In genomic region chr5:120776801-120777200, GRCm38 (mm10) we compare ENCODE assay signal across 32 mouse cellular contexts. TPM values are rescaled to one million over a fixed set of nuclear protein-coding genes. Genes with fewer than 3 reads are reported as not detected.
A peak's percentile ranks its signal among the peaks of the same experiment; 100 is the strongest.
DNase-seq lines count a peak whose midpoint lies in the region; ATAC-seq and TF ChIP-seq lines count a peak whose summit lies in the region.
"Had no signal": no experiment of that assay in that cellular context is flagged by ENCODE, and none has a peak within 500 bp of the region (broad histone marks: within the 10 kb centered on the region; RNA-seq: fewer than 3 reads in every experiment).

No protein-coding gene starts in this region.

- no peak for TF ChIP-seq EP300 in liver, postnatal 0 days (IDR thresholded peaks at IDR 0.05; ENCODE audit: low read depth)

- H3K9ac ChIP-seq in liver, postnatal 0 days (replicated peaks): peak overlapping the region; percentile 71
- H3K9ac ChIP-seq: embryonic facial prominence, embryonic 12.5 days; forebrain, embryonic 13.5 days; heart, embryonic 15.5 days; hindbrain, embryonic 14.5 days; limb, embryonic 12.5 days; liver, embryonic 13.5 days; lung, embryonic 15.5 days; neural tube, embryonic 15.5 days had no signal

- no peak for ATAC-seq in liver, postnatal 0 days
- peak; percentile 49 for ATAC-seq in erythroblast, adult 5-6 weeks (replicated peaks; ENCODE audit: low FRiP score, poor library complexity, severe bottlenecking)
- ATAC-seq: forebrain, embryonic 13.5 days had no signal

- H3K27me3 ChIP-seq in liver, postnatal 0 days (ENCODE audit: insufficient read depth, low read length): no peaks in the 10 kb centered on the region
- H3K27me3 ChIP-seq in small intestine, adult 2 months (ENCODE audit: control insufficient read depth, insufficient read depth, low read length): no peaks in the 10 kb centered on the region
- H3K27me3 ChIP-seq: embryonic facial prominence, embryonic 12.5 days; forebrain, embryonic 13.5 days; heart, embryonic 15.5 days; limb, embryonic 12.5 days; liver, embryonic 13.5 days; lung, embryonic 15.5 days; neural tube, embryonic 15.5 days had no signal

- DNase-seq in liver, postnatal 0 days: peak; percentile 34
- no peak for DNase-seq in liver
- peak; percentile 32 for DNase-seq in CD4-positive helper T cell, adult 2 months (ENCODE audit: low read depth, low spot score)
- no peak for DNase-seq in layer of hippocampus, adult 18-20 months (ENCODE audit: low spot score in 2 of 2)
- DNase-seq in cerebellum, adult 9-11 months: no peak
- DNase-seq: adrenal gland, postnatal 14 days; cerebellum, postnatal 25 days; gastrocnemius, adult 2 months; heart, postnatal 36 days; kidney, adult 9 months; kidney, postnatal 14 days; layer of hippocampus, postnatal 36 days; liver, embryonic 13.5 days; right cerebral cortex, adult 18-20 months; thymus, adult 18-20 months had no signal

- no peak for TF ChIP-seq CTCF in liver, postnatal 0 days (IDR thresholded peaks at IDR 0.05; ENCODE audit: low read depth)
- TF ChIP-seq CTCF in small intestine, adult 2 months (IDR thresholded peaks at IDR 0.05; ENCODE audit: extremely low read depth, insufficient read length, insufficient replicate concordance, low read depth, low read length): no peak

- peaks cover 13% of the 10 kb centered on the region; the same call in 1 of the 2 replicates for H3K4me1 ChIP-seq in liver, postnatal 0 days (ENCODE audit: insufficient read depth)
- H3K4me1 ChIP-seq in small intestine, adult 2 months (ENCODE audit: control insufficient read depth, insufficient read depth, insufficient read length, low read length): peaks cover 20% of the 10 kb centered on the region
- H3K4me1 ChIP-seq: embryonic facial prominence, embryonic 12.5 days; forebrain, embryonic 13.5 days; limb, embryonic 12.5 days; lung, embryonic 15.5 days; neural tube, embryonic 15.5 days had no signal

- no peak for TF ChIP-seq POLR2A in small intestine, adult 2 months (IDR thresholded peaks at IDR 0.05; ENCODE audit: low read depth, low read length)

- H3K4me3 ChIP-seq in liver, postnatal 0 days (ENCODE audit: low read depth, low read length): peak overlapping the region; percentile 53
- peak overlapping the region; percentile 72 for H3K4me3 ChIP-seq in small intestine, adult 2 months (ENCODE audit: low read depth, low read length)
- H3K4me3 ChIP-seq: embryonic facial prominence, embryonic 12.5 days; erythroblast, embryonic 14.5 days; forebrain, embryonic 13.5 days; gastrocnemius, adult 2 months; heart, embryonic 15.5 days; limb, embryonic 12.5 days; liver, embryonic 13.5 days; lung, embryonic 15.5 days; neural tube, embryonic 15.5 days had no signal

- 50% methylated on average over 5 of the region's 5 CpGs for WGBS in liver, postnatal 0 days (ENCODE audit: insufficient replicate concordance)
- 52% methylated on average over 5 of the region's 5 CpGs for WGBS in small intestine, adult 2 months

- no peaks in the 10 kb centered on the region for H3K36me3 ChIP-seq in liver, postnatal 0 days (replicated peaks; ENCODE audit: insufficient read depth, low read length)
- no peaks in the 10 kb centered on the region for H3K36me3 ChIP-seq in small intestine, adult 2 months (ENCODE audit: control insufficient read depth, insufficient read depth, low read length)
- H3K36me3 ChIP-seq: embryonic facial prominence, embryonic 12.5 days; heart, embryonic 15.5 days; limb, embryonic 12.5 days; liver, embryonic 13.5 days; lung, embryonic 15.5 days; neural tube, embryonic 15.5 days had no signal

- peak overlapping the region; percentile 73; the same call in 1 of the 2 replicates for H3K27ac ChIP-seq in liver, postnatal 0 days (ENCODE audit: low read depth)
- H3K27ac ChIP-seq in small intestine, adult 2 months (ENCODE audit: insufficient read depth, low read depth, low read length): peak overlapping the region; percentile 91
- H3K27ac ChIP-seq: embryonic facial prominence, embryonic 12.5 days; forebrain, embryonic 13.5 days; gastrocnemius, adult 2 months; heart, embryonic 15.5 days; hindbrain, embryonic 14.5 days; limb, embryonic 12.5 days; liver, embryonic 13.5 days; lung, embryonic 15.5 days; neural tube, embryonic 15.5 days had no signal

- no peaks in the 10 kb centered on the region for H3K9me3 ChIP-seq in liver, postnatal 0 days (ENCODE audit: low read length)
- H3K9me3 ChIP-seq: embryonic facial prominence, embryonic 12.5 days; forebrain, embryonic 13.5 days; heart, embryonic 15.5 days; limb, embryonic 12.5 days; liver, embryonic 13.5 days; lung, embryonic 15.5 days; neural tube, embryonic 15.5 days had no signal

- peak overlapping the region; percentile 75 for H3K4me2 ChIP-seq in liver, postnatal 0 days (ENCODE audit: low read depth, low read length)
- H3K4me2 ChIP-seq: embryonic facial prominence, embryonic 12.5 days; forebrain, embryonic 13.5 days; heart, embryonic 15.5 days; hindbrain, embryonic 14.5 days; limb, embryonic 12.5 days; liver, embryonic 13.5 days; lung, embryonic 15.5 days; midbrain, embryonic 11.5 days; neural tube, embryonic 15.5 days had no signal

RNA-seq across cellular contexts. Expression of gene Oas3, which starts 0.7 kb away (rescaled TPM):
- polyA plus RNA-seq in liver, postnatal 0 days (2015; fragmentation: Nextera tagmentation; extraction: Ambion mirVana): 1.8 and 2.1 TPM in 2 replicates
- 67.2 and 98.2 TPM in 2 replicates for total RNA-seq in erythroblast, adult 5-6 weeks (2015; ENCODE audit: low replicate concordance)
- 75.8 and 76.4 TPM in 2 replicates for total RNA-seq in erythroblast, adult 5-6 weeks (2017; ENCODE audit: low replicate concordance)
- 9.6 and 94.5 TPM in 2 replicates for polyA plus RNA-seq in small intestine, adult 2 months (2012; rRNA removed)
- total RNA-seq in layer of hippocampus, adult 18-20 months (2021): not detected
- total RNA-seq: gastrocnemius, postnatal 4 days; layer of hippocampus, postnatal 36 days; left cerebral cortex, postnatal 14 days had no signal
- polyA plus RNA-seq: limb, embryonic 12.5 days had no signal

RNA-seq across cellular contexts. Expression of gene Oas1e, which starts 18.5 kb away (rescaled TPM):
- 0.15 and 0.20 TPM in 2 replicates for polyA plus RNA-seq in liver, postnatal 0 days (2015; fragmentation: Nextera tagmentation; extraction: Ambion mirVana)
- total RNA-seq in erythroblast, adult 5-6 weeks (2015; ENCODE audit: low replicate concordance): 4.2 TPM in 1 of 2 replicates, not detected in the other
- total RNA-seq in erythroblast, adult 5-6 weeks (2017; ENCODE audit: low replicate concordance): 1.4 and 3.9 TPM in 2 replicates
- polyA plus RNA-seq in small intestine, adult 2 months (2012; rRNA removed): 0.09 and 3.6 TPM in 2 replicates
- total RNA-seq in layer of hippocampus, adult 18-20 months (2021): not detected
- total RNA-seq: adrenal gland, postnatal 14 days; gastrocnemius, adult 2 months; gastrocnemius, postnatal 4 days; heart, postnatal 36 days; layer of hippocampus, adult 8-10 months; layer of hippocampus, postnatal 36 days; left cerebral cortex, postnatal 14 days had no signal
- polyA plus RNA-seq: embryonic facial prominence, embryonic 12.5 days; erythroblast, embryonic 14.5 days; forebrain, embryonic 13.5 days; frontal cortex, adult 2 months; intestine, embryonic 14.5 days; limb, embryonic 12.5 days; liver, embryonic 13.5 days; lung, embryonic 15.5 days; stomach, embryonic 16.5 days had no signal

RNA-seq across cellular contexts. Expression of gene Oas2, which starts 27.1 kb away (rescaled TPM):
- 0.83 and 1.1 TPM in 2 replicates for polyA plus RNA-seq in liver, postnatal 0 days (2015; fragmentation: Nextera tagmentation; extraction: Ambion mirVana)
- total RNA-seq in erythroblast, adult 5-6 weeks (2015; ENCODE audit: low replicate concordance): 10.2 and 17.9 TPM in 2 replicates
- 3.8 and 7.0 TPM in 2 replicates for total RNA-seq in erythroblast, adult 5-6 weeks (2017; ENCODE audit: low replicate concordance)
- 2.9 and 7.4 TPM in 2 replicates for polyA plus RNA-seq in small intestine, adult 2 months (2012; rRNA removed)
- under 1 TPM in 1 of 2 experiments, not detected in 1; 0.30 TPM for total RNA-seq in layer of hippocampus, adult 18-20 months (2021)
- polyA plus RNA-seq: erythroblast, embryonic 14.5 days had no signal

RNA-seq across cellular contexts. Expression of gene Oas1c, which starts 35.5 kb away (rescaled TPM):
- polyA plus RNA-seq in liver, postnatal 0 days (2015; fragmentation: Nextera tagmentation; extraction: Ambion mirVana): 0.58 and 0.60 TPM in 2 replicates
- total RNA-seq in erythroblast, adult 5-6 weeks (2015; ENCODE audit: low replicate concordance): 1.7 and 9.8 TPM in 2 replicates
- total RNA-seq in erythroblast, adult 5-6 weeks (2017; ENCODE audit: low replicate concordance): 2.3 and 3.3 TPM in 2 replicates
- 1.2 and 1.4 TPM in 2 replicates for polyA plus RNA-seq in small intestine, adult 2 months (2012; rRNA removed)
- total RNA-seq in layer of hippocampus, adult 18-20 months (2021): under 1 TPM; 0.35 to 0.46 TPM
- polyA plus RNA-seq: erythroblast, embryonic 14.5 days had no signal

Comparison
In these comparisons a context has a peak if more than half of its experiments do, and no peak if none do; other contexts are left out.
1. DNase-seq: peak in liver, postnatal 0 days (single experiment) and CD4-positive helper T cell, adult 2 months (single experiment); none in liver (single experiment), layer of hippocampus, adult 18-20 months (0 of 2) and cerebellum, adult 9-11 months (single experiment).
2. RNA of gene Oas3, which starts 0.7 kb away (total RNA-seq): 67.2 to 98.2 TPM in erythroblast, adult 5-6 weeks; not detected in layer of hippocampus, adult 18-20 months; every median in the first group is over 10 times any median in the second.